17 mouse cellular contexts compared by ENCODE assay signal in genomic region chr6:71486226-71486625, GRCm38 (mm10).
"Had no signal": no experiment of that assay in that cellular context is flagged by ENCODE, and none has a peak within 500 bp of the region (broad histone marks: within the 10 kb centered on the region; RNA-seq: fewer than 3 reads in every experiment).

No protein-coding gene starts in this region.

- ATAC-seq: lung, postnatal 0 days; midbrain, embryonic 13.5 days; midbrain, embryonic 15.5 days had no signal

- DNase-seq: lung, adult 2 months; lung, postnatal 14 days; lung, postnatal 36 days; right cerebral cortex, postnatal 14 days; thymus, adult 2 months; thymus, postnatal 25 days; thymus, postnatal 4 days had no signal

- H3K27me3 ChIP-seq: liver, embryonic 15.5 days; lung, embryonic 15.5 days; megakaryocyte, embryonic 14.5 days; midbrain, embryonic 13.5 days; midbrain, embryonic 15.5 days; neural tube, embryonic 12.5 days; stomach, embryonic 15.5 days had no signal

- H3K4me2 ChIP-seq: liver, embryonic 15.5 days; lung, embryonic 15.5 days; midbrain, embryonic 13.5 days; midbrain, embryonic 15.5 days; neural tube, embryonic 12.5 days; stomach, embryonic 15.5 days had no signal

- H3K4me3 ChIP-seq: liver, embryonic 15.5 days; lung, embryonic 15.5 days; megakaryocyte, embryonic 14.5 days; midbrain, embryonic 13.5 days; midbrain, embryonic 15.5 days; neural tube, embryonic 12.5 days; stomach, embryonic 15.5 days had no signal

- H3K9me3 ChIP-seq: liver, embryonic 15.5 days; lung, embryonic 15.5 days; midbrain, embryonic 13.5 days; midbrain, embryonic 15.5 days; neural tube, embryonic 12.5 days; stomach, embryonic 15.5 days had no signal

- H3K27ac ChIP-seq: liver, embryonic 15.5 days; lung, embryonic 15.5 days; macrophage; midbrain, embryonic 13.5 days; midbrain, embryonic 15.5 days; neural tube, embryonic 12.5 days; stomach, postnatal 0 days had no signal

- H3K36me3 ChIP-seq: liver, embryonic 15.5 days; lung, embryonic 15.5 days; midbrain, embryonic 13.5 days; midbrain, embryonic 15.5 days; neural tube, embryonic 12.5 days; stomach, embryonic 15.5 days had no signal

- H3K9ac ChIP-seq: liver, embryonic 15.5 days; lung, embryonic 15.5 days; midbrain, embryonic 13.5 days; midbrain, embryonic 15.5 days; neural tube, embryonic 12.5 days; stomach, embryonic 15.5 days had no signal

- H3K4me1 ChIP-seq: liver, embryonic 15.5 days; lung, embryonic 15.5 days; midbrain, embryonic 13.5 days; midbrain, embryonic 15.5 days; neural tube, embryonic 12.5 days; stomach, embryonic 15.5 days had no signal
